Mouse (Mus musculus) C2C12 (cell line): ENCODE results near the gene Dscaml1. TPM values are rescaled to one million over a fixed set of nuclear protein-coding genes. Genes with fewer than 3 reads are reported as not detected.

Source experiments
- H3K27me3 ChIP-seq: one replicate; pipeline ENCODE4 v1.6.1; 2011; ENCODE audit not compliant: control insufficient read depth, insufficient read depth, insufficient read length
- H3K36me3 ChIP-seq: one replicate; pipeline ENCODE4 v1.6.1; 2011; ENCODE audit not compliant: control insufficient read depth, insufficient read depth
- H3K4me3 ChIP-seq: one replicate; pipeline ENCODE4 v1.5.1; 2011; ENCODE audit warnings: mild to moderate bottlenecking, control low read depth; ENCODE audit not compliant: poor library complexity, insufficient read depth, severe bottlenecking
- H3K79me2 ChIP-seq: one replicate; pipeline ENCODE4 v1.6.1; 2011; ENCODE audit not compliant: control insufficient read depth, insufficient read depth
- H3K79me3 ChIP-seq: one replicate; pipeline ENCODE4 v1.6.1; 2011; ENCODE audit warnings: low read depth, control low read depth
- H3ac ChIP-seq: one replicate; pipeline ENCODE3; 2011; ENCODE audit warnings: low read depth; ENCODE audit not compliant: control insufficient read depth, insufficient read length
- CEBPB ChIP-seq: IDR thresholded peaks from one replicate; pipeline ENCODE4 v1.6.1; 2011; ENCODE audit warnings: low read depth, mild to moderate bottlenecking, control low read depth, moderate library complexity
- CTCF ChIP-seq: IDR thresholded peaks from one replicate; pipeline ENCODE4 v1.5.1; 2011; ENCODE audit not compliant: control insufficient read depth, insufficient read depth, insufficient read length
- FOSL1 ChIP-seq: IDR thresholded peaks from one replicate; pipeline ENCODE4 v1.8.0; 2011; ENCODE audit warnings: mild to moderate bottlenecking, low read length; ENCODE audit not compliant: poor library complexity, insufficient read depth, severe bottlenecking
- MAX ChIP-seq: IDR thresholded peaks from one replicate; pipeline ENCODE4 v1.6.1; 2011; ENCODE audit warnings: mild to moderate bottlenecking, control low read depth
- MYOD1 ChIP-seq: IDR thresholded peaks from one replicate; pipeline ENCODE4 v1.6.1; 2011; ENCODE audit warnings: low read depth; ENCODE audit not compliant: control insufficient read depth, insufficient read length
- MYOG ChIP-seq: IDR thresholded peaks from one replicate; pipeline ENCODE4 v1.6.1; 2011; ENCODE audit not compliant: control insufficient read depth, insufficient read length; ENCODE audit errors: extremely low read depth
- USF1 ChIP-seq: IDR thresholded peaks from one replicate; pipeline ENCODE4 v1.6.1; 2011; ENCODE audit warnings: low read depth, mild to moderate bottlenecking, control low read depth, moderate library complexity
- polyA plus RNA-seq: library from polyadenylated mRNA; unstranded; fragments of >200 nt; fragmentation: generic; extraction: Trizol; gene quantifications from one replicate; pipeline ENCODE4 v1.2.1, GENCODE M21; 2012; ENCODE audit warnings: missing spikeins

Dscaml1 gene
- polyA plus RNA-seq, 1 experiment: not detected

- H3K27me3 ChIP-seq: peaks cover 40% of the 10 kb centered on the region
- TF ChIP-seq CEBPB: no peak
- no peak for TF ChIP-seq MYOD1
- TF ChIP-seq MYOG: no peak
- no peak for TF ChIP-seq MAX
- no peak for TF ChIP-seq FOSL1
- no peak for TF ChIP-seq USF1
- TF ChIP-seq CTCF: no peak
- H3K79me2 ChIP-seq: no peaks in the 10 kb centered on the region
- H3K79me3 ChIP-seq: no peaks in the 10 kb centered on the region
- H3ac ChIP-seq: no peak overlapping the region
- H3K4me3 ChIP-seq: no peak overlapping the region
- H3K36me3 ChIP-seq: no peaks in the 10 kb centered on the region
Observed at GRCm38 (mm10) chr9:45507482-45507881, 81.1 kb downstream of the Dscaml1 start.

- H3ac ChIP-seq: no peak overlapping the region
- H3K79me3 ChIP-seq: no peaks in the 10 kb centered on the region
- H3K4me3 ChIP-seq: no peak overlapping the region
- peaks cover 19% of the 10 kb centered on the region for H3K27me3 ChIP-seq
- H3K36me3 ChIP-seq: no peaks in the 10 kb centered on the region
- no peaks in the 10 kb centered on the region for H3K79me2 ChIP-seq
- no peak for TF ChIP-seq MYOD1
- TF ChIP-seq CEBPB: no peak
- no peak for TF ChIP-seq MYOG
- TF ChIP-seq FOSL1: no peak
- TF ChIP-seq USF1: no peak
- TF ChIP-seq CTCF: no peak
- no peak for TF ChIP-seq MAX
Observed at GRCm38 (mm10) chr9:45510806-45511546, 84.5 kb downstream of the Dscaml1 start.

GRCm38 (mm10) chr9:45517993-45518705 is 91.7 kb downstream of the Dscaml1 start:
- Histone ChIP-seq H3K79me3 (no peaks in the 10 kb centered on the region), H3ac (no peak overlapping the region), H3K27me3 (peaks cover 18% of the 10 kb centered on the region), H3K36me3 (no peaks in the 10 kb centered on the region), H3K79me2 (no peaks in the 10 kb centered on the region), H3K4me3 (no peak overlapping the region)
- TF ChIP-seq USF1 (no peak), MYOG (no peak), MYOD1 (no peak), MAX (no peak), CEBPB (no peak), CTCF (no peak), FOSL1 (no peak)

GRCm38 (mm10) chr9:45519841-45520240 is 93.4 kb downstream of the Dscaml1 start:
- Histone ChIP-seq H3ac (no peak overlapping the region), H3K79me3 (no peaks in the 10 kb centered on the region), H3K27me3 (peaks cover 18% of the 10 kb centered on the region), H3K4me3 (no peak overlapping the region), H3K36me3 (no peaks in the 10 kb centered on the region), H3K79me2 (no peaks in the 10 kb centered on the region)
- TF ChIP-seq MYOD1 (no peak), CEBPB (no peak), MYOG (no peak), CTCF (no peak), FOSL1 (no peak), MAX (no peak), USF1 (no peak)

GRCm38 (mm10) chr9:45522866-45523265 is 96.4 kb downstream of the Dscaml1 start:
- Histone ChIP-seq H3K79me3 (no peaks in the 10 kb centered on the region), H3K79me2 (no peaks in the 10 kb centered on the region), H3K4me3 (no peak overlapping the region), H3ac (no peak overlapping the region), H3K27me3 (peaks cover 17% of the 10 kb centered on the region), H3K36me3 (no peaks in the 10 kb centered on the region)
- TF ChIP-seq CTCF (no peak), CEBPB (no peak), USF1 (no peak), MYOD1 (no peak), FOSL1 (no peak), MYOG (no peak), MAX (no peak)
